Mouse (Mus musculus) Patski (cell line): ENCODE measurements around the gene Tspan12. TPM values are rescaled to one million over a fixed set of nuclear protein-coding genes. Genes with fewer than 3 reads are reported as not detected.

Experiments
- ATAC-seq: fragments of 100-300 bp; one replicate; pipeline ENCODE4 v1.8.0; 2021
- CTCF ChIA-PET: fragments of 350-600 bp; sonication (Branson Sonifier 250); formaldehyde crosslinking; loops from one replicate; lab custom pipeline; 2022; ENCODE audit warnings: inconsistent platforms; lab: Charles Lee
- POLR2A ChIA-PET: fragments of 350-600 bp; sonication (Branson Sonifier 250); formaldehyde crosslinking; loops from one replicate; lab custom pipeline; 2022; ENCODE audit warnings: antibody characterized with exemption, inconsistent platforms; lab: Charles Lee
- DNase-seq: peaks from one replicate; pipeline ENCODE4 v3.0.0-alpha.2; 2011; ENCODE audit warnings: low read depth, low spot score
- H3K27me3 ChIP-seq: fragments of 371-371 bp; one replicate; pipeline ENCODE4 v1.5.1; 2021
- CTCF ChIP-seq: fragments of 100-300 bp; IDR thresholded peaks from one replicate; pipeline ENCODE4 v1.5.1; 2021
- in situ Hi-C: fragments of 300-500 bp; cut with MboI; formaldehyde crosslinking; loops from 3 replicates; pipeline ENCODE4 v1.11.1; 2018; ENCODE audit warnings: low pct_unique_long_range_greater_than_20kb, mixed read lengths
- polyA plus RNA-seq: library from polyadenylated mRNA; unstranded; gene quantifications from one replicate; pipeline ENCODE4 v1.2.3, GENCODE M21; 2021

Tspan12 gene
- polyA plus RNA-seq, 1 experiment from 2014 or later: 25.1 TPM

DNA sequence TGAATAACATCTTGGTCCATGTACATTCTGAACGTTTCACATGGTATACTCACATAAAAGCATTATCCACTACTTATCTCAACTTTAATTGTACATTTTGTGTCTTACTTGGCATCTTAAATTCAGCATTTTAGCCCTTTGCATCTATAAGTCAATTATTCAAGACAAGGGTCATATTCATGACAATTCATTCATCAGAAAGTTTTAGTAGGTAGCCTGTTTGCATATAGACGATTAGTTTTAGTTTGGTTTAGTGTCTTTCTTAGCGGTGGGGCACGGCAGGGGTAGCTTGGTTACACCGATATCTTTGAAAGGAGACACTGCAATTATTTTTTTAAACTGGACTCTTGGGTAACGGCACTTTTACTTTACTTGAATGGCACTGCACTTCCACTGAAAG lies 21.4 kb downstream of the Tspan12 start:
- ATAC-seq: no peak
- in situ Hi-C loops: no loop called here
- H3K27me3 ChIP-seq: no peaks in the 10 kb centered on the region
- no peak for DNase-seq
- ChIA-PET CTCF (interaction anchor here (1.2 to 1.6 kb wide), 2 partner anchors 35 kb away, joined by 3 read pairs; no protein-coding TSS in a partner anchor), POLR2A (no interaction called here)
- TF ChIP-seq CTCF: no peak

DNA sequence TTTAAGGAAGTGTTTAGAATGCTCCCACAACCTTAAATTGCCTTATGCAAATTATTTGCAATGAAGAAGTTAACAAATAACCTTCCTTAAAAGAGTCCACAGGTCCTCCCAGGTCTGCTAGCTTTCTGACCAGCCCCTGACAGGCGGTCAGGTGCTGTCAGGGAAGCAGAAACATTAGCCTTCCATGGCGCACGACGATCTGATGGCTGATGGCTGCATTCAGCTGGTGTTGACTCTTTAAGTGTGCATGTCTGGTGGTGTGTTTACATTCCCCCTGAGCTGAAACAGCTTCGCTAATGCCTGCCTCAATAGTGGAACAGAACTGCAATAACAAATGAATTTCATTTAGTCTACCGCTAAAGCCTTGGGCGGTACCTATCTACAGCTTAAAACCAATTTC lies 22.4 kb downstream of the Tspan12 start:
- H3K27me3 ChIP-seq: no peaks in the 10 kb centered on the region
- DNase-seq (no peak), ATAC-seq (no peak)
- no peak for TF ChIP-seq CTCF
- POLR2A ChIA-PET: no interaction called here
- in situ Hi-C loops: no loop called here
- CTCF ChIA-PET: interaction anchor here (1.6 kb wide), 2 partner anchors 18 to 36 kb away, joined by 3 read pairs; no protein-coding TSS in a partner anchor

DNA sequence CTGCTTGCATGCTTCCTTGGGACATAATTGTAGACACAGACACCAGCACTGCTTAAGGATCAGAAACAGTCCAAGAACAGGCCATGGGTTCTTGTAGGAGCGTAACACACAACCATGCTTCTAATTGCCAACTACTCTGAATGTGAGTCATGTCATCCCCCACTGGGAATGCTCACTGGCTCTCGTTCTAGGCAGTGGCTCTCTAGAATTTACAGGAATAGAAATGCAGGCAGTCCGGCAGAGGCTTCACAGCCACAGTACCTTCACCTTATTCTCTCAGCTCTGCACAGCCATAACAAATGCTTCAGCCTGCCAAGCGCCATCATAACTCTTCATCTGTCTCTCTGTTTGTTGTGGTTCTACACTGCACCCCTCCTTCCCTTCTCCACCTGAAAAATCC lies 23.9 kb downstream of the Tspan12 start:
- DNase-seq (no peak), ATAC-seq (peak; percentile 78)
- in situ Hi-C loops: no loop called here
- CTCF ChIA-PET: interaction anchor here (1.2 to 1.6 kb wide), 2 partner anchors 16 to 17 kb away, joined by 3 read pairs; no protein-coding TSS in a partner anchor
- no peak for TF ChIP-seq CTCF
- H3K27me3 ChIP-seq: no peaks in the 10 kb centered on the region
- POLR2A ChIA-PET: no interaction called here

DNA sequence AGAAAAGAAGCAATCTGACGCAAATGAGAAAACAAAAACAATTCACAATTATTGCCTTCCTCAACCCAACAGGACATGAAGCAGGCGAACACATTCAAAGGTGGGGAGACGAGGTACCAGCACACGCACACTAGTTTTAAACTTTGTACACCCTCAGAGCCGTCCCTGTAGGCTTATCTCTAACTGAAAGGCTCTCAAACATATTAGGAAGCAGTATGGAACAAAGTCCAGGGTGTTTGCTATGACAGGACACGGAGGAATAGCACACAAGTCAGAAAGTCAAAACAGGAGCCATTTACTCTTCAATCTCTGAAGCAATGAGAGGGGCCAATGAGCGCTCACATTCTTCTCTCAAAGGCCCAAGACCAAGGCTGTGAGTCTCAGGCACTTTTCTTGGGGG lies 24.3 kb downstream of the Tspan12 start:
- TF ChIP-seq CTCF: no peak
- ATAC-seq (no peak), DNase-seq (no peak)
- ChIA-PET POLR2A (no interaction called here), CTCF (interaction anchor here (1.2 kb wide), 1 partner anchor 18 kb away, joined by 3 read pairs; no protein-coding TSS in a partner anchor)
- H3K27me3 ChIP-seq: no peaks in the 10 kb centered on the region
- in situ Hi-C loops: no loop called here

DNA sequence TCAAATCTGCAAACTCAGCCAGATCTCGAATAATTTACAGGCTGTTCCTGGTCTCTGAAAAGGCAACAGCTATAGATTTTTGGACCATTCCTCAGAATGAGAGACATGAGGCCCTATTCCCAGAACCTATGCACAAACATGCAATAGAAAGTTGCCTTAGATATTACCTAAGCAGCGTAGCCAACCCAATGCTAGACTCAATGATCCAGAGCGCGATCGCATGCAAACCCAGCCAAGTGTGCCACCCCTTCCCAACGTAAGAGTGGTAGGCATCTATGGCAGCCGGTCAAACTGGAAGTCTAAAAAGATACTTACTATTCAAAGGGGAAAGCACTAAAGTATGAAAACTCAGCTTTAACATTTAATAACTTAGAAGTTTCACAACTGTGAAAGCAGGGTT lies 28.6 kb downstream of the Tspan12 start:
- ATAC-seq: peak; percentile 40

DNA sequence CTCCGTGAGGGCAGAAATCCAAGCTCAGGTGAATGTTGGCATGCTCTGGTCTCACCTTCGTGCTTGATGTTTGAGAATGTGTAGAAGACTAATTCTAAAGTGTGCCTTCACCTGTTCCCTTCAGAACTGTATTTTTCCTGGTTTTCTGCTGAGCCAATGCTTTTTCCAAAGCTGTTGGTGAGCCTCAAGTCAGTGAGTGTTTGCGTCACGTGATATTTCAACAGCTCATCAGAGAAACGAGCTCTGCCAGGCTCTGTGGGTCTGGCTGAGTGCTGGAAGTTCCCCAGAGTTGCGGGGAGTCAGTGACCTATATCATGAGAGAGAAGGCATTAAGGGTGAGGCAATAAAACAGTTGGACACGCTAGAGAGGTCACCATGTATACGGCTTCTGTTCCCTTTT lies 29.0 kb downstream of the Tspan12 start:
- ChIA-PET CTCF (interaction anchor here (1.1 to 4.2 kb wide), 4 partner anchors 11 to 28 kb away, joined by 3 to 12 read pairs (median 5); no protein-coding TSS in a partner anchor), POLR2A (interaction anchor here (0.6 kb wide), 1 partner anchor 572 kb away, joined by 3 read pairs; no protein-coding TSS in a partner anchor)
- no peaks in the 10 kb centered on the region for H3K27me3 ChIP-seq
- no peak for DNase-seq
- peak; percentile 82 for ATAC-seq
- no peak for TF ChIP-seq CTCF
- in situ Hi-C loops: no loop called here

More for the DNA sequence above, 28.6 kb downstream of the Tspan12 start:
- DNase-seq: no peak
- in situ Hi-C loops: no loop called here
- no peak for TF ChIP-seq CTCF
- H3K27me3 ChIP-seq: no peaks in the 10 kb centered on the region
- ChIA-PET CTCF (interaction anchor here (1.1 to 4.2 kb wide), 4 partner anchors 10 to 28 kb away, joined by 3 to 12 read pairs (median 5); no protein-coding TSS in a partner anchor), POLR2A (no interaction called here)

DNA sequence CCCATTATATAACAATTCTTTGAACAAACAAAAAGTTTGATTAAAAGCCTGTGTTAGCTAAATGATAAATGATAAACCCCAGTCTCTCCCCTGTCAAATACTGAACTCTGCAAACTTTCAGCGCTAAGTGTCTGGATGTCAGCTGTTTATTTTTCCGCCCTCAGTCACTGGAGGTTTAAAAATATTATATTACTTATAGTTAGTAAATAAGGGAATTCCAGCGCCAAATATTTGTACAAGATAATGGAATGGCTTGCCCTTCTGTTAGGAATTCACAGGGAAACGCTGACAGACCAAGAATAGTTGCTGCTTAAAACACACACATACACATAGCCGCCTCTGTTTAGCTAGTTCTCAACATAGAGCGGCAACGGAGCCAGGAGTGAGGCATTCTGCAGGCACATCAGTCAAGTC lies 29.6 kb downstream of the Tspan12 start:
- CTCF ChIA-PET: interaction anchor here (0.9 to 4.2 kb wide), 5 partner anchors 11 to 27 kb away, joined by 3 to 12 read pairs (median 5); no protein-coding TSS in a partner anchor
- peak; percentile 19 for ATAC-seq
- H3K27me3 ChIP-seq: no peaks in the 10 kb centered on the region
- in situ Hi-C loops: no loop called here
- POLR2A ChIA-PET: interaction anchor here (0.6 kb wide), 1 partner anchor 573 kb away, joined by 3 read pairs; no protein-coding TSS in a partner anchor
- TF ChIP-seq CTCF: no peak
- no peak for DNase-seq

DNA sequence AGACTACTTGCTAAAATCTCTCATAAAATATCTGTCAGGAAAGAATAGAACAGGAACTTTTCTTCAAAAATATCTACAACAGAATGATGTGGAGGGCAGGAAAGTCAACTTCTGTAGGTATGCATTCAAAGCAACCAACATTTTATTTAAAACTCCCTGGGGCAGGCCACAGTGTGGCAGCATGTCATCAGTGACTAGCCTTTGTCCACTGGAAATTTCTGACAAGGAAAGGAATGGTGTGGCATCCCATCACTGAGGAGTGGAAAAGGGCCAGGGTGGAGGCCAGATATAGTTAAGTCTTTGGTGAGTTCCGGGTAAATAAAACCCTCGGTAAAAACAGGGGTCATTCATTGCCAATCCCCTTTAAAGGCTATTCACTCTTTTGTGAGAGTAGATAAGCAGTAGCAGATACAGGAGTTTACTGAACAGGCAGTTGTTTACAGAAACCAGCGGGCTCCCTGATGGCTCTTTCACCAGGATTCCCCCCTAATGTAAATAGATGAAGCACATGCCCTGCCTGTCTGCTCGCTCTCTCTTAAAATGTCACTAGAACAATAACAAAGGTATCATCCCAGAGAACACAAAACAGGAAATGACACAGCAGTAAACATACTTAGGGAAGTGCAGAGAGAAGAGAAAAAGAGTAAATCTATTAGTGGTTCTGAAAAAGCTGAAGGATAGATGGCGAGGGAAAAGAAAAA lies 34.1 kb downstream of the Tspan12 start:
- TF ChIP-seq CTCF: peak; percentile 45
- ATAC-seq (no peak), DNase-seq (no peak)
- in situ Hi-C loops: no loop called here
- no peaks in the 10 kb centered on the region for H3K27me3 ChIP-seq
- ChIA-PET CTCF (no interaction called here), POLR2A (no interaction called here)

DNA sequence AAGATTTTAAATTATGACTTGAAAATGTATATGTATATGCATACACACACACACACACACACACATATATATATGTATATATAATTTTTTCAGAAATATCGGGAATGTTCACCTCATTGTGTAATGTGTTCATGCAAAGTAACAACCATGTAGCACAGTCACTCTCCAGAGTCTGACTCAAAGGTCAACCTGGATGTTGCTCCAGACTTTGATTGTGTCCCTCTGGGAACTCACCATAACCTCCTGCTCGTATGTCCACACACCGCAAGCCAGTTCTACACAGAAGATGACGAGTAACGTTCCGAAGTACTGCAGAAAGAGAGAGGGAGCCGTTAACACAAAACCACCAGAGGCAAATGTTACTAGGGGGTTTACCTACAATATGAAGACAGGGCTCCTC lies 46.3 kb downstream of the Tspan12 start:
- in situ Hi-C loops: no loop called here
- ATAC-seq (no peak), DNase-seq (no peak)
- H3K27me3 ChIP-seq: no peaks in the 10 kb centered on the region
- ChIA-PET POLR2A (no interaction called here), CTCF (interaction anchor here (1.0 to 1.4 kb wide), 2 partner anchors 16 to 17 kb away, joined by 4 to 5 read pairs; no protein-coding TSS in a partner anchor)
- no peak for TF ChIP-seq CTCF

DNA sequence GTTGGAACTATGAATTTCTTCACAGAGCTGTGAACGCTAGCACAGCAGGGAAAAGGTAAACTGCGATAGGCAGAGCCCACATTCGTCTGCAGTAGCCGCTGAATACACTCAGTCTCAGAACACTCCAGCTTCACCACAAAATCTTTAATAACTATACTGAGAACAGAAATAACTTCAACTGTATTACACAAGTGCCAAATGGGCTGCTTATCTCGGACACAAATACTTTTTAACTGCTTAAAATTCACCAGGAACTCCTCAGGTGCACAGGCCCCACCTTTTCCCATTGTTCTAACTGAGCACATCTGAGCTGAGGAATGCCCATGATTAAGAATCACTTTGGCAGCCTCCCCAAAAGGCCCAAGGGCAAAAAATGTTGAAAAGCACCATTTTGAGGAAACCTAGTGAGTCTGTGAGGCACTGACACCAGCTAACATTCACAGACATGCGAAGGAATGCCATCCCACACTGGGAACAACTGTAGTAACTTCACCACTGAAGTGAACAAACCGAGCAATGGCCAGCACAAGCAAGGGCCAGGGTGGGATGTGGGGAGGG lies 47.2 kb downstream of the Tspan12 start:
- TF ChIP-seq CTCF: no peak
- H3K27me3 ChIP-seq: no peaks in the 10 kb centered on the region
- POLR2A ChIA-PET: no interaction called here
- in situ Hi-C loops: no loop called here
- no peak for ATAC-seq
- CTCF ChIA-PET: interaction anchor here (0.6 to 1.4 kb wide), 3 partner anchors 17 to 266 kb away, joined by 3 to 5 read pairs (median 4); no protein-coding TSS in a partner anchor
- DNase-seq: no peak
